Mouse (Mus musculus) embryo, embryonic 10.5 days (tissue): ENCODE data around the gene Ppm1n.
A peak's percentile ranks its signal among the peaks of the same experiment; 100 is the strongest.

Experiments
- DNase-seq: peaks from one replicate; pipeline ENCODE4 v3.0.0-alpha.2; 2015; ENCODE audit warnings: low spot score

The Ppm1n gene

DNA sequence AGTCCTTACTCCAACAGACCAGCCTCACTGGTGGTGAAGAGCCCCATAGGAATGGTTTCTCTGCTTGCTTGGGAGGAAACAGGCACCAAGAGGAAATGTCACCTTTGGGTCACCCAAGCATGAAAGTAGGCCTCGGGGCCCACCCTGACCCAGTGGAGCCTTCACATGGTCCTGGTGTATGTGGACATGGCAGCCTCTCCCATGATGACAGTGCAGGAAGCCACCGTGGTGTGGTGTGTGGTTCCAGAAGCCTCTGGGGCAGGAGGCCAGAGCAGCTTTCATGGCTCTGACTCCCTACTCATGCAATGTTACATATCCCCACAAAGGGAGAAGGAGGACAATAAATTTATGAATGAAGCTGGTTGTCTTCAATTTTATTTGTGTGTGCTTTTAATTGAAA is 32.4 kb downstream of the Ppm1n start:
- no peak for DNase-seq

DNA sequence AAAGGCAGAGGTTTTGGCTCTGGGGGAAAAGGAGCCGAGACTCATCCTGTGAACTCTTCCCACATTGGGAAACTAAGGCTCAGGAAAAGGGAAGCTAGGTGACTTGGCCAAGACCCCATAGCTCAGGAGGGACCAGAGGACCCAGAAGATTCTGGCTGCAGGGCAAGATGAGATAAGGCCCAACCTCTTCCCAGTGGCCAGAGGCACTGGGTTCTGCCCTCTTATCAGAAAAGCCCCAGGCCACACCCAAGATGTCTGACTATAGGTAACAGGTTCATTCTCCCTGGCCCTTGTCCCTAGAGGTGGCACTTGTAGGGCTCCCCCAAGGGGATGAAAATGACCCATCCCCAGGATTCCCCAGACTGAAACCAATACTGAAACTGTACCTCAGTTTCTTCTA is 33.0 kb downstream of the Ppm1n start:
- DNase-seq = no peak

DNA sequence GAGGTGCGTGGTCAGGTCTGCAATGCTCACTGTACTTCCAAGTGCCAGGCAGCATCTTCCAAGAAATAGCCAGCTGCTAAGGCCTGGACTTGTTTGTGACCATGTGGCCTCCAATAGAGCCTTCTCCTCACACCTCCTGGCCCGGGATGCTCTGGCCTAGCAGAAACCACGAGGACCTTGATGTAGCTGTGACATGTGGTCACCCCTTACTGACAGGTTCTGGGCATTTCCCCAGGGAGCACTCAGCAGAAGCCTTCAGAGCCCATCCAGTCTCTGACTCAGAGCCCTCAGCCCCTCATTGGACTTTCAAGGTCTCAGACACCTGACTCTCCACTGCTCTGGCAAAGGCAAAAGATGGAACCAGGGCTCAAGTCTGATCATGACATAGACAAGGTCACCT is 34.8 kb downstream of the Ppm1n start:
- no peak for DNase-seq

DNA sequence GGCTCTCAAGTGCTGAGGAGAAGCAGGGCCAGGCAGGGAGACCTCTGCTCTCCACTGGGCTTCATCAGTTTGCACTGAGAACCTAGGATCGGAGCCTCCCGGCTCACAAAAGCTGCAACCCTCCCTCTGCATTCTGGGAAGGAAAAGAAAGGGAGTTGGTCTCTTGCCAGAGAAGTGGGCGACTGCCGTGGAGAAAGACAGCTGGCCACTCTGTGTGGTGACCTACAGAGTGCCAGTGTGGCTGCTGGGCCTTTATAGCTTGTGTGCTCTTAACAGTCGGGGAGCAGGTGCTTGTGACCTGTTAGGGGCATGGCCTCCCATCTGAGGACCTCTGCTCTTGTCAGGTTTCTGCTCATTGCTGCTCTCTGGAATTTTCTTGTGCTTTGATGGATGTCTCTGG is 36.0 kb downstream of the Ppm1n start:
- no peak for DNase-seq

DNA sequence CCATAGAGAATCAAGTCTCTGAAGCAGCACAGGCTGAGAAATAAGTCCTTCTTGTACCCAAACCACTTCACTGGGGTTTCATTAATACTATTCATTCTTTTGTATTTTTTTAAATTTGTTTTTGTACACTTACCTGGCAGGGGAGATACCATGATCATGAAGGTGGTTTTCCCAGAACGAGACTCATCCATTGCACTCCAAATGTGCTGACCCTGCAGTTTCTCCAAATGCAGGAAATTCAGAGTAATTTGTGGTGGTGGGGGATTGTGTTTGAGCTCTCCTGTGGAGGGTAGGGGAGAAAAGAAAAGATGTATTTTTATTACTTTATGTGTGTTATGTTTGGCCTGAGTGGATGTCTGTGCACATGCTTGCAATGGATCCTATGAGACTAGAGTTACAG is 37.9 kb downstream of the Ppm1n start:
- DNase-seq = no peak

DNA sequence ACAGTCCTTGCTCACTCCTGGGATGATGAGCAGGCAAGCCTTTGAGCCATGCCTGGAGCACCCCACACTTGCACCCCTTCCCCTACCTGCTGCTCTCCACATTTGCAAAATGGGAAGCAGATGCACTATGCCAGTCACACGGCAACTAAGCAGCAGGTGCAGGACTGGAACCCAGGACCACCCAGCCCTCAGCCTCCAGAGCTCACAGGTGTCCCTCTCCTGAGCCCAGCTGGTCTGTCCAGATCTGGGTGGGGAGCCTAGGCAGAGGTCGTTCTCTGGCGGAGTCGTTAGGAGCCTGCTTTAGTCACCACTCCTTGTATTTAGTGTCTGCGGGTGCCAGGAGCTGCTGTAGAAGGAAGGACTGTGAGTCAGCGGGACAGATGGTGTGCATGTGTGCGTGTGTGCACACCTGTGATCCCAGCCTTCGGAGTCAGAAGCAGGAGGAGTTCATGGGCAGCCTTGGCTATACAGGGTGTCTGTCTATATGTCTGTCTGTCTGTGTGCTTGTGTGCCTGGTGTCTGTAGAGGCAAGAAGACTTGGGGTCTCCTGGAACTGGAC is 38.9 kb downstream of the Ppm1n start:
- no peak for DNase-seq

DNA sequence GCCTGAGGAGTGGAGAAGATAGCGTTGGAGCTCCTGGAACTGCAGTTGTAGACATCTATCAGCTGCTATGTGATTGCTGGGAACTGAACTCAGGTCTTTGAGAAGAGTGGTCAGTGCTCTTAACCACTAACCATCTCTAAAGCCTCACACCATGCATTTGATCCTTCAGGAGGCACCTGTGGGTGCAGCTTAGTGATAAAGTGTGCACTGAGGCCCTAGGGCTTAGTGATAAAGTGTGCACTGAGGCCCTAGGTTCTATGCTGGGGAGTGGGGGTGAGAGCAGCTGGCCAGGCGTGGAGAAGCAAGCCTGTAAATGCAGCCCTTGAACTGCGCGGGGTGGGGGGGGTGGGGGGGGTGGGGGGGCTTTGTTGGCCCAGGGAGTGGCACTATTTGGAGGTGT is 39.9 kb downstream of the Ppm1n start:
- no peak for DNase-seq

DNA sequence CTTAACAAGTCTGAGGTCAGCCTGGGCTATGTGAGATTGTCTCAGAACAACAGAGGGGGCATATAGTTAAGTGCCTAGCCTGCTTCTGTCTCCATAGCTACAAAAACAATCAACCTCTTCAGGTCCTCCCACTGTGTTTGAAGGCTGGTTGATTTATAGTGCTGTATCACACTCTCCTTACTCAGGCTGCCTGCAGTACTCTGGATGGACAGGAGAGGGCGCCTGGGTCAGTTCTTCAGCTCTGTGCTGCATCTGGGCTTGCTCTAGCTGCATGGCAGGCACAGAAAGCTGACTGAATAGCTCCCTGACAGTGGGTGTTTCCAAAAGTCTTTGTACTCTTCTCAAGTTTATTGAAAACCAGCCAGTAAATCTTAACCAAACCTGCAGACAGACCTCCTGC is 40.4 kb downstream of the Ppm1n start:
- peak; percentile 94 for DNase-seq

DNA sequence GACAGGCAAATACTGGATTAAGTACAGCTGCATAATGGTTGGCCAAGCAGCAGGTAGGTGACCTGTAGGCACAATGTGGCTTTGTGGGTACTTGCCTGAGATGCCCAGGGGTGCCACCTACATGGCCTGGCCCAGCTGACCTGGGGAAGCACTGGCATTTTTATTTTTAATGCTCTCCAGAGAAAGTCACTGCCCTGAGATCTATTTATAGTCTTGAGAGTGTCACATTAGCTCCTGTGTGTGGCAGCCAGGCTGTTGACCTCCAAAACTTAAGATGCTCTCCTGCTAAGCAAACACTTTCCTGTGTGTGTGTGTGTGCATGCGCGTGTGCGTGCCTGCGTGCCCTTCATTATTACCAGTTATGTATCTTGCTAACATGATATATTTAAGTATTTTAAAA is 41.5 kb downstream of the Ppm1n start:
- DNase-seq = no peak

DNA sequence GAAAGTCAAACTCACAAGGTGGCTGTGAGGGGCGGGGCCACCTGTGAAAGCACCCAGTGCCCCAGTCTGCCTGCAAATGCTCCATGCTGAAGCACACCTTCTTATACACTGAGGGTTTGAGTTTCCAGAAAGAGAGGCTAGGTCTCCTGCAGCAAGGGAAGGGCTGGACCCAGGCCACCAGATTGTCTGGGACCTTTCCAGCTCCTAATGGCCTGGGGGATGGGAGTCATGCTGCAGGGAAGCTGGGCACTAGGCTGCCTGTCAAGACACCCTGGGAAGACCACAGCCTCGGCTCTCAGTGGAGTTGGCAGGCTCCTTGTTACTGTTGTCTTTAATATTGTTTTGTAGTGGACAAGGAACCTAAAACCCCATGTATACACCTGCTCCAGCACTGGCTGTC is 43.5 kb downstream of the Ppm1n start:
- no peak for DNase-seq

DNA sequence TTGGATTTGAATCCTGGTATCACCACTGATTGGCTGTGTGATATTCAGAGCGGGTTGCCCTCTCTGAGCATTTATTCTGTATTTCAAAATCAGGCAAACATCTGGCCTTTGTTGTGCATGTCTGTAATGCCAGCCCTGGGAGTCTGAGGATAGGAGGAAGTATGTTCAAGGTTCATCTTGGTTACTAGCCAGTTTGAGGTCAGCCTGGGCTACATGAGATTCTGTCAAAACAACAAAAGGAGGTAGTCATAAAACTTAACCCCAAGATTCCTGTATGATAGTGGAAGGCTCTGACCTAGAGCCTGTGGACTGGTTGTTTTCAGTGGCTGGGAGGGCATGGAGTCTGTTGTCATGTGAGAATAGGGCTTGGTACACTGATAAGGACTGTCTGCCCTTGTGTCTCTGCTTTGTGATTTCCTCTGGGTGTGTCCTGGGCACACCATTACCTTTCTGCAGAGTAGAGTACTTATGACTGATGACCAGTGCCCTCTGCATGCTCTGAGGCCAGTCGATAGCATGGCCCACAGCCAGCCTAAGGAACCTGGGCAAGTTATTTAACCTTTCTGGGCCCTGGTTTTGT is 44.7 kb downstream of the Ppm1n start:
- DNase-seq = no peak

DNA sequence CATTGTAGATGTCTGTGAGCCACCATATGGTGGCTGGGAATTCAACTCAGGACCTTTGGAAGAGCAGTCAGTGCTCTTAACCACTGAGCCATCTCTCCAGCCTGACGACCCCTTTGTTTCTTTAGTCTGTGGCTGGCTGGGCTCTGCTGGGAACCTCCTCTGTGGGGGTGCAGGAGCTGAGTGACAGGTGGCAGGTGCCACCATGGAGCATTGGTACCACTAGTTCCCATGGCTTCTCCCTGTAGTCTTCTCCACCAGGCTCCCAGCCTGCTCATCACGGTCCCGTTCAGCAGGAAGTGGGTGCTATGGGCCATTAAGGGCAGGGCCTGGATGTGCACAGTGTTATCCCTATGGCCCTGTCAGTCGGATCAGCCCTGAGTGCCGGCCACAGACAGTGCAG is 45.2 kb downstream of the Ppm1n start:
- no peak for DNase-seq

DNA sequence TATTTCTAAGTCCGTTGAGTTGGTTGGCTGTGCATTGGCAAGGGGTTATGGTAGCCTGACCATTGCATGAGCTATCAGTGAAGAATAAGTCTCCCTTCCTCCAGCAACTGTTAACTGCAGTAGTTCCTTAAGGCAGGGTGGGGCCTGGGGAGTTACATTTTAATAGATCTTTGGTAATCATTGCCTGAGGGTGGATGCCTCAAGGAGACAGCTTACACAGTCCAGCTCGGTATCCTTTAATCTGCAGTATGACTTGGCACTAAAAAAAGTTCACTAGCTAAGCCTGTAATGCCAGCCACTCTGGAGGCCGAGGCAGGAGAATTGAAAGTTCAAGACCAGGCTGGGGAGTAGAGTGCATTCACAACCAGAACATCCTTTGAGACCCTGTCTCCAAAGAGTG is 48.0 kb downstream of the Ppm1n start:
- no peak for DNase-seq

DNA sequence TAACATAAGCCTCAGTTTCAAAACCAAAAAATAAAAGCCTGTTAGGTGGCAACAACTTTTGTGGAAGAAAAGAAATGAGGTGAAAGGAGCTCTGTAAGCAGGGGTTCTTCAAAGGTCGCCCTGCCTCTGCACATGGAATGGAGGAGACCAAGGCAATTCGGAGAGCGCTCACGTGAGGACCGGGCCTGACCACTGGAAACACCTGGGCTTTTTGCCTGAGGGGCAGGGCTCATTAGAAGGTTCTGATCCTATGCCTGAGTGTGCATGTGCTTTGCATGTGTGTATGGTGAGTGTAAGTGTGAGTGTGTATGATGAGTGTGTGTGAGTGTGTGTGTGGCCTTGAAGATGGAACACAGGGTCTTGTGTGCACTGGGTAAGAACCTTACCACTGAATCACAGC is 49.0 kb downstream of the Ppm1n start:
- DNase-seq = no peak

DNA sequence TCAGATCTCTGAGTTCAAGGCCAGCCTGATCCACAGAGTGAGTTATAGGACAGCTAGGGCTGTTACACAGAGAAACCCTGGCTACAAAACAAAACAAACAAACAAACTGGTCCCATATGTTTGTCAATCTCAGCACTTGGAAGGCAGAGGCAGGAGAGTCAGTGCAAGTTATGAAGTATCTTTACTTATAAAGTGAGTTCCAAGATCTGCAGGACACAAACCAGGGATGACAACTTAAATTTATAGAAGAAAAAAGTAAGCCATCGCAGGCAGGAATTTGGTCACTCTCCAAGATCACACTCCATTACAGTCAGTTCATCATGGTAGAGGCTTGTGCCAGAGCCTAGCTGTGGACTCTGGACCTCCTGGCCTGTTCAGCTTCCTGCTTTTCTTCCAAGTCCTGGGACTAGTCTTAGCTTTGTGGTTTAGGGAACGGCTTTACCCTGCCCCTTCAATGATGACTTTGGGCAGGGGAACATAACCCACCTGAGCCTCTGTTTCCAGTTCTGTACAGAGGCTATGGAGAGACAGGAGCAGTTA is 49.8 kb downstream of the Ppm1n start:
- no peak for DNase-seq

DNA sequence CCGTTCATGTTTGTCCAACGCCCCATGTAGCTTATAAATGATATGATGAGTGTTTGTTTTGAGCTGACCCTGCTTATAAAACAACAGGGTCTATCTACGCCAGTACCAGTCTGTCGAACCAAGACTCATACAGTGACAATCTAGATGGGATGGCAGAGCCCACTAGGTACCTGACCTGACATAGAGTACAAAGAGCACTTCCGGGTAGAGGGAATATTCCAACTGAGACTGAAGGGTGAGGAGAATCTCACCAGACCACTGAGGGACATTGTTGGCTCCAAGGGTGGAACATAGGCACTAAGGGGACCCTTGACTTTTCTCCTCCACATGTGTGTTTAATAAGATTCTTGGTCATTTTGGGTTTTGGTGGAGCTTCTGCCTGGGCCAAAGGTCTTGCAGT is 50.5 kb downstream of the Ppm1n start:
- DNase-seq = peak; percentile 11

DNA sequence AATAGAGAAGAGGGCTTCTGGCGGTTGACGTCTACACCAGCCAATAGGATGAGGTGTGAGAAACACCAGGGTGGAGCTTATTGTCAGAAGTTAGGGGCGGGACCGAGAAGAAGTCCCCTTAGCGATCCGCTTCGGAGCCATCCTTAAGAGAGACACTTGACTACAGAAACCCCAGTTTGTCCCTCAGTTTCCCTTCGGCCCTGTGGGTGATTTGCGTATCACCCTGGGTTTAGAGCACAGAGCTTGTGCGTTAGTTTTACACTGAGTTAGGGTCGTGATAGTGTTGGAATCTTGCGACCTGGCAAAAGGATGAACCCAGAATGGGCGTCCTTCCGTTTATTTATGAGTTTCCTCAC is 51.1 kb downstream of the Ppm1n start:
- DNase-seq = no peak

DNA sequence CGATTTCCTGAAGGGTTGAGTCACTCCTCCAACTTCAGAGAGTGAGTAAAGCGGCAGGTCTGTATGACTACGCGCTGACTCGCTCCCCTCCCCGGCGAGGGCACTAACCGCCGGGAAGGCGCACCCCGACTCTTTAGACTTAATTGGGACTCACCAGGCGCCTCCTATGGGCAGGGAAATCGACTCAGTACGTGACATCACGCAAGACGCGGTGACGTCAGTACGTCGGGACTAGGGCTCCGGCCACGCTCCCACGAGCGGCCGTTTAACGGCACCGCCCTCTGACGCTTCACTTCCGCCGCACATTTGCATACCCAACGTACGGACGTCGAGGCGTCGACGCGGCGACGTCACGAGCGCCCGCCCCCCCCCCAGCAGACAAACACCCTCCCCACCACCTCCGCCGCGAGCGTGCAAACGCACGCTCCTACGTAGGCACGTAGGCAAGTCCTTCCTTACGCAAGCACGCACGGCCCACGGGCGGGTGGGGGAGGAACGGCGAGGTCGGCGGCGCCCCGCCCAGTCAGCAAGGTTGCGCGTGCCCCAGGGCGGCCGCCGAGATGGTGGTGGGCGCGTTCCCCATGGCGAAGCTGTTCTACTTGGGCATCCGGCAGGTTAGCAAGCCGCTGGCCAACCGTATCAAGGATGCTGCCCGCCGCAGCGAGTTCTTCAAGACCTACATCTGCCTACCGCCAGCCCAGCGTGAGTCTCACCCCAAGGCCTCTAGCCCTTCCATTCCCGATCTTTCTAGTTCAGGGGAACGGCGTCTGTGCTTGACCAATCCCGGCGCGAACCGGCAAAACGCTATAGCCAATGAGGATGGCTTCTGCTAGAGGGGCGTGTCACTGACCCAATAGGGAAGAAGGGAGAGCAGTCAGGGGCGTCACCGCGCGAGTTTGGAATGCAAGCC is 51.7 kb downstream of the Ppm1n start, which contains the start of gene Opa3:
Gene Opa3 (plus strand): TSS at position 452 of the 910 bp plus-strand sequence.
- DNase-seq = peak; percentile 100

DNA sequence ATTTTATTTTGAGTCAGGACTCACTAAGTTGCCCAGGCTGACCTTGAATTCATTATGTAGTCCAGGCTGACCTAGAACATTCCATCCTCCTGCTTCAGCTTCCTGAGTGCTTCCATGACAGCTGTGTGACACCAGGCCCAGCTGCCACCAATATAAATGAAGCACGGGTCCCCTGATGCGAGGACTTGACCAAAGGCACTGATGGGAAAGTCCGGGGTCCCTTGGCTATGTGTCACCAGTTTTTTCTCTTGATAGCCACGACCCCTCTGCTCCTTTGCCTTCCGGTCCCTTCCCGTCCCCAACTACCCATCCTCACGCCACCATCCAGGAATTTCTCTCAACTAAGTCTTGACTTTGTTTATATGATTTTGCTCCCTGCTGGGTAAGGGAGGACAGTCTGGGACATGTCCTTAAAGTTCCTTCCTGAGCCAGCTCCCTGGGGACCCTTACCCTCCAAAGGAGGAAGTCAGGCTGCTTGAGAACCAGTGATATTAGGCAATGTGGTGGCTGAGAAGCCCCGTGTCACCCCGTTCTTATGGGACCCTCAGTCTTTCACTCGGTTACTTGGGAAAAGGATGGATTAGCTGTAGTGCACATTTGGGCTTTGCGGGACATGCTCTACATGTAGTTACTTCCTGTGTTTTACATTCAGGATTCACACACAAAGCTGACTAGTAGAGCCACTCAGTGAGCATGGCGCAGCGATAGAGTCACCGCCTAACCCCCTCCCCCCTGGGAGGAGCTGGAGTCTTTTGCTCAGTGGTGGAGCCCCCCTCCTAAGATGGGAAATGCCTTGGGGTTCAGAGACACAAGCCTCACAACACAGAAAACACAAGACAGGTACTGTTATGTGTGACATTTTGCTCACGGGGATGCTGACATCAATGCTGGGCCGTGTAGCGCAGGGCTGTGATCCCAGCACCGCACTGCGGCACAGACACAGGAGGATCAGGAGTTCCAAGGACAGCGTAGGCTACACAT is 52.8 kb downstream of the Ppm1n start:
- DNase-seq = peak; percentile 65
